Mouse (Mus musculus) intestine, postnatal 0 days (tissue): ENCODE measurements around the gene Ypel2. TPM values are rescaled to one million over a fixed set of nuclear protein-coding genes. Genes with fewer than 3 reads are reported as not detected.

Source experiments
- ATAC-seq: fragments of 200-750 bp; cut with Nextera tagmentation; 2 replicates; pipeline ENCODE4 v1.8.0; 2017; ENCODE audit warnings: mild to moderate bottlenecking, moderate TSS enrichment, moderate library complexity
- H3K27ac ChIP-seq: fragments of 300-500 bp; sonication (generic); 2 replicates; pipeline ENCODE4 v1.5.1; 2014; ENCODE audit warnings: mild to moderate bottlenecking, low read depth, low read length, moderate library complexity
- H3K27me3 ChIP-seq: fragments of 300-500 bp; sonication (generic); replicated peaks from 2 replicates; pipeline ENCODE4 v1.6.1; 2014; ENCODE audit warnings: low read length, mixed read lengths; ENCODE audit not compliant: control insufficient read depth, insufficient read depth
- H3K36me3 ChIP-seq: fragments of 300-500 bp; sonication (generic); 2 replicates; pipeline ENCODE4 v1.6.1; 2014; ENCODE audit warnings: mild to moderate bottlenecking, moderate library complexity; ENCODE audit not compliant: control insufficient read depth, insufficient read depth
- H3K4me1 ChIP-seq: fragments of 300-500 bp; sonication (generic); replicated peaks from 2 replicates; pipeline ENCODE4 v1.6.1; 2014; ENCODE audit warnings: antibody characterized with exemption, low read length, mixed read lengths; ENCODE audit not compliant: control insufficient read depth, insufficient read depth
- H3K4me2 ChIP-seq: fragments of 300-500 bp; sonication (generic); replicated peaks from 2 replicates; pipeline ENCODE4 v1.6.1; 2014; ENCODE audit warnings: low read depth, mild to moderate bottlenecking, moderate library complexity
- H3K4me3 ChIP-seq: fragments of 300-500 bp; sonication (generic); 2 replicates; pipeline ENCODE4 v1.5.1; 2014; ENCODE audit warnings: low read depth, low read length
- H3K9ac ChIP-seq: fragments of 300-500 bp; sonication (generic); 2 replicates; pipeline ENCODE4 v1.6.1; 2014; ENCODE audit warnings: mild to moderate bottlenecking, low read depth, low read length
- H3K9me3 ChIP-seq: fragments of 300-500 bp; sonication (generic); 2 replicates; pipeline ENCODE4 v1.6.1; 2016; ENCODE audit warnings: mixed run types; ENCODE audit not compliant: control insufficient read depth
- CTCF ChIP-seq: sonication (generic); IDR thresholded peaks from 2 replicates; pipeline ENCODE4 v1.5.1; 2016; ENCODE audit warnings: low read depth, mild to moderate bottlenecking, control low read depth, antibody characterized with exemption, moderate library complexity
- WGBS: fragments of 180-500 bp; shearing (Covaris S2); extraction: QIAGEN DNeasy Blood & Tissue Kit; methylation state at CpG from one replicate; pipeline ENCODE4 v1.1.7; 2014; 5-methylcytosine and 5-hydroxymethylcytosine counted together
- polyA plus RNA-seq: library from polyadenylated mRNA; unstranded; fragments of >200 nt; fragmentation: Nextera tagmentation; extraction: Ambion mirVana; gene quantifications from 2 replicates; pipeline ENCODE4 v1.2.1, GENCODE M21; 2015

Ypel2 gene
- polyA plus RNA-seq, 1 experiment from 2014 or later, result 4.6 TPM

- Histone ChIP-seq H3K9ac (no peak overlapping the region), H3K36me3 (no peaks in the 10 kb centered on the region), H3K27ac (peak overlapping the region; percentile 46), H3K27me3 (no peaks in the 10 kb centered on the region), H3K4me3 (no peak overlapping the region), H3K4me1 (0 out of 2 replicates have a peak, but pooled peaks cover 13% of the 10 kb centered on the region), H3K4me2 (no peak overlapping the region), H3K9me3 (no peaks in the 10 kb centered on the region)
- ATAC-seq, result peak; percentile 15; the same call in 1 of the 2 replicates
- no peak for TF ChIP-seq CTCF
- 73% methylated on average over 5 of the region's 5 CpGs for WGBS
Observed at GRCm38 (mm10) chr11:86907889-86908590, 85.5 kb downstream of the Ypel2 start.

GRCm38 (mm10) chr11:86906767-86907662, 86.5 kb downstream of the Ypel2 start:
- ATAC-seq, result peak; percentile 56
- no peaks in the 10 kb centered on the region for H3K36me3 ChIP-seq
- H3K4me3 ChIP-seq, result no peak overlapping the region
- no peak overlapping the region for H3K4me2 ChIP-seq
- 52% methylated on average over 11 of the region's 11 CpGs for WGBS
- H3K4me1 ChIP-seq, result 0 out of 2 replicates have a peak, but pooled peaks cover 13% of the 10 kb centered on the region
- H3K9me3 ChIP-seq, result no peaks in the 10 kb centered on the region
- peak overlapping the region; percentile 46; the same call in 1 of the 2 replicates for H3K27ac ChIP-seq
- TF ChIP-seq CTCF, result no peak
- H3K9ac ChIP-seq, result no peak overlapping the region
- H3K27me3 ChIP-seq, result no peaks in the 10 kb centered on the region

- WGBS, result 84% methylated on average over 6 of the region's 6 CpGs
- no peak for ATAC-seq
- peak; percentile 61 for TF ChIP-seq CTCF
Observed at GRCm38 (mm10) chr11:86906257-86906656, 87.2 kb downstream of the Ypel2 start.

GRCm38 (mm10) chr11:86905261-86905660, 88.2 kb downstream of the Ypel2 start:
- H3K27me3 ChIP-seq, result no peaks in the 10 kb centered on the region
- H3K9me3 ChIP-seq, result no peaks in the 10 kb centered on the region
- no peaks in the 10 kb centered on the region for H3K36me3 ChIP-seq
- H3K9ac ChIP-seq, result no peak overlapping the region
- 91% methylated on average over 2 of the region's 2 CpGs for WGBS
- H3K4me2 ChIP-seq, result no peak overlapping the region
- ATAC-seq, result no peak
- H3K4me1 ChIP-seq, result 0 out of 2 replicates have a peak, but pooled peaks cover 13% of the 10 kb centered on the region
- no peak overlapping the region for H3K27ac ChIP-seq
- no peak overlapping the region for H3K4me3 ChIP-seq
- no peak for TF ChIP-seq CTCF

More at GRCm38 (mm10) chr11:86906257-86906656, 87.2 kb downstream of the Ypel2 start:
- H3K36me3 ChIP-seq, result no peaks in the 10 kb centered on the region
- no peak overlapping the region for H3K27ac ChIP-seq
- no peaks in the 10 kb centered on the region for H3K9me3 ChIP-seq
- H3K4me1 ChIP-seq, result 0 out of 2 replicates have a peak, but pooled peaks cover 13% of the 10 kb centered on the region
- no peak overlapping the region for H3K4me3 ChIP-seq
- H3K27me3 ChIP-seq, result no peaks in the 10 kb centered on the region
- H3K9ac ChIP-seq, result no peak overlapping the region
- H3K4me2 ChIP-seq, result no peak overlapping the region

- H3K9me3 ChIP-seq, result no peaks in the 10 kb centered on the region
- no peak overlapping the region for H3K4me3 ChIP-seq
- no peak for TF ChIP-seq CTCF
- H3K4me1 ChIP-seq, result 0 out of 2 replicates have a peak, but pooled peaks cover 13% of the 10 kb centered on the region
- WGBS, result 64% methylated on average over 4 of the region's 4 CpGs
- H3K27me3 ChIP-seq, result no peaks in the 10 kb centered on the region
- no peak for ATAC-seq
- no peak overlapping the region for H3K4me2 ChIP-seq
- H3K27ac ChIP-seq, result no peak overlapping the region
- H3K9ac ChIP-seq, result no peak overlapping the region
- H3K36me3 ChIP-seq, result no peaks in the 10 kb centered on the region
Observed at GRCm38 (mm10) chr11:86904706-86905105, 88.8 kb downstream of the Ypel2 start.

- WGBS, result 51% methylated on average over 2 of the region's 2 CpGs
- Histone ChIP-seq H3K27ac (no peak overlapping the region), H3K4me3 (no peak overlapping the region), H3K9ac (no peak overlapping the region), H3K4me2 (no peak overlapping the region), H3K4me1 (no peaks in the 10 kb centered on the region), H3K9me3 (no peaks in the 10 kb centered on the region), H3K27me3 (no peaks in the 10 kb centered on the region), H3K36me3 (no peaks in the 10 kb centered on the region)
- TF ChIP-seq CTCF, result no peak
- ATAC-seq, result no peak
Observed at GRCm38 (mm10) chr11:86898367-86898766, 95.1 kb downstream of the Ypel2 start.
